Mouse (Mus musculus): ENCODE data around the gene Pradc1.

GRCm38 (mm10) chr6:85447351-85447750 lies 4.4 kb downstream of the Pradc1 start:
- TF ChIP-seq CTCF (IDR thresholded peaks at IDR 0.05; ENCODE audit: low read depth, low read length) (no peak), POLR2A (IDR thresholded peaks at IDR 0.05; ENCODE audit: insufficient read depth, low read length) (no peak), EP300 (IDR thresholded peaks at IDR 0.05; ENCODE audit: insufficient read depth, low read depth, low read length) (no peak)
